Mouse (Mus musculus): ENCODE data around the gene Pcgf3.
A peak's percentile ranks its signal among the peaks of the same experiment; 100 is the strongest.

Pcgf3 gene

GRCm38 (mm10) chr5:108461082-108462065, at the start of gene Pcgf3:
Gene Pcgf3 (plus strand): TSS chr5:108461232.
- DNase-seq (ENCODE audit: low spot score in 2 of 2): peak; percentile 98

- no peak for DNase-seq (ENCODE audit: low spot score in 2 of 2)
These were observed 46.3 kb upstream of the Pcgf3 start for GRCm38 (mm10) chr5:108414711-108415110.

- DNase-seq (ENCODE audit: low spot score in 2 of 2): no peak
These were observed 38.3 kb upstream of the Pcgf3 start for GRCm38 (mm10) chr5:108422741-108423140.

- no peak for DNase-seq (ENCODE audit: low spot score in 2 of 2)
These were observed 37.6 kb upstream of the Pcgf3 start for GRCm38 (mm10) chr5:108423427-108423826.

GRCm38 (mm10) chr5:108427186-108427585, 33.8 kb upstream of the Pcgf3 start:
- DNase-seq (ENCODE audit: low spot score in 2 of 2): peak in 1 of 2 experiments; percentile 41

- no peak for DNase-seq (ENCODE audit: low spot score in 2 of 2)
These were observed 29.8 kb upstream of the Pcgf3 start for GRCm38 (mm10) chr5:108431196-108431595.

- peak; percentile 87 to 93 for DNase-seq (ENCODE audit: low spot score in 2 of 2)
These were observed 27.0 kb upstream of the Pcgf3 start, which contains the start of gene Atp5k for GRCm38 (mm10) chr5:108433804-108434587. Gene Atp5k (minus strand): TSS chr5:108434448.

GRCm38 (mm10) chr5:108436101-108436500, 24.9 kb upstream of the Pcgf3 start:
- DNase-seq (ENCODE audit: low spot score in 2 of 2): no peak

GRCm38 (mm10) chr5:108446973-108447372, 14.1 kb upstream of the Pcgf3 start:
- DNase-seq (ENCODE audit: low spot score in 2 of 2): no peak

- DNase-seq (ENCODE audit: low spot score in 2 of 2): no peak
These were observed 13.2 kb upstream of the Pcgf3 start for GRCm38 (mm10) chr5:108447857-108448256.

GRCm38 (mm10) chr5:108448785-108449668, 12.0 kb upstream of the Pcgf3 start, which contains the start of gene Mfsd7a:
Gene Mfsd7a (minus strand): TSS chr5:108448891.
- peak in 1 of 2 experiments; percentile 23 for DNase-seq (ENCODE audit: low spot score in 2 of 2)

GRCm38 (mm10) chr5:108450837-108451540, 10.0 kb upstream of the Pcgf3 start:
- no peak for DNase-seq (ENCODE audit: low spot score in 2 of 2)

GRCm38 (mm10) chr5:108451611-108452010, 9.4 kb upstream of the Pcgf3 start:
- no peak for DNase-seq (ENCODE audit: low spot score in 2 of 2)

- DNase-seq (ENCODE audit: low spot score in 2 of 2): no peak
These were observed 8.6 kb upstream of the Pcgf3 start for GRCm38 (mm10) chr5:108452422-108452821.

- no peak for DNase-seq (ENCODE audit: low spot score in 2 of 2)
These were observed 6.9 kb upstream of the Pcgf3 start for GRCm38 (mm10) chr5:108454094-108454493.

GRCm38 (mm10) chr5:108458706-108459105, 2.3 kb upstream of the Pcgf3 start:
- no peak for DNase-seq (ENCODE audit: low spot score in 2 of 2)

GRCm38 (mm10) chr5:108460461-108460860, 571 bp upstream of the Pcgf3 start:
- no peak for DNase-seq (ENCODE audit: low spot score in 2 of 2)

GRCm38 (mm10) chr5:108462446-108462845, 1.4 kb downstream of the Pcgf3 start:
- DNase-seq (ENCODE audit: low spot score in 2 of 2): no peak

GRCm38 (mm10) chr5:108465131-108465891, 4.3 kb downstream of the Pcgf3 start:
- no peak for DNase-seq (ENCODE audit: low spot score in 2 of 2)

- DNase-seq (ENCODE audit: low spot score in 2 of 2): no peak
These were observed 5.6 kb downstream of the Pcgf3 start for GRCm38 (mm10) chr5:108466647-108467046.
